Comparison of ENCODE assay signal across 15 mouse cellular contexts in the genomic region with DNA sequence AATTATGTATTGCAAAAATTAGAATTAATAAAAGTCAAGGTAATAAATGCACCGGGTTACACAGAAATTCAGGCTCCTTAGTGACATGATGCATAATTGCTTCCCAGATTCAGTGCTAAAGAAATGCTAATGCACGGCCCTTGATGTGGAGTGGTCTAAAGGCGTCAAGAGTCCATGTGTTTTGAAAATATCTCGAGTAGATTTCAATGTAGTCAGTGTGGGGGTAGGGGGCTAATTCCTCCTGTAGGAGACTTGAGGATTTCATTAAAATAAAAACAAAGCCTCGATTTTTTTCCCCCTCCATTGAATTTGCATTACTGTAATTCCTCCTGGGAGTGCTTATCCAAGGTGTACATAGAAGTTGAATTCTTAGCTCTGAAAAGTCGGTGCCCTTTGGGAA.
"Had no signal": no experiment of that assay in that cellular context is flagged by ENCODE, and none has a peak within 500 bp of the region (broad histone marks: within the 10 kb centered on the region; RNA-seq: fewer than 3 reads in every experiment).

No protein-coding gene starts in this region.

- H3K4me3 ChIP-seq: intestine, embryonic 15.5 days; limb, embryonic 12.5 days; liver, embryonic 13.5 days; lung, embryonic 15.5 days; megakaryocyte, embryonic 14.5 days; neural tube, embryonic 12.5 days had no signal

- H3K4me1 ChIP-seq: lung, embryonic 15.5 days; neural tube, embryonic 12.5 days had no signal

- H3K27me3 ChIP-seq: intestine, embryonic 15.5 days; limb, embryonic 12.5 days; liver, embryonic 13.5 days; lung, embryonic 15.5 days; neural tube, embryonic 12.5 days had no signal

- H3K27ac ChIP-seq: intestine, embryonic 15.5 days; limb, embryonic 12.5 days; liver, embryonic 13.5 days; lung, embryonic 15.5 days; macrophage; neural tube, embryonic 12.5 days had no signal

- H3K9ac ChIP-seq: intestine, embryonic 15.5 days; limb, embryonic 12.5 days; liver, embryonic 13.5 days; liver, postnatal 0 days; lung, embryonic 15.5 days; neural tube, embryonic 12.5 days had no signal

- DNase-seq: kidney, adult 2 months; kidney, postnatal 25 days; layer of hippocampus, postnatal 36 days; liver; liver, embryonic 13.5 days; liver, postnatal 0 days; lung, postnatal 14 days; right cerebral cortex, postnatal 14 days; thymus, postnatal 4 days had no signal

- ATAC-seq: intestine, embryonic 15.5 days; liver, postnatal 0 days had no signal

- H3K9me3 ChIP-seq: intestine, embryonic 15.5 days; limb, embryonic 12.5 days; liver, embryonic 13.5 days; lung, embryonic 15.5 days; megakaryocyte, embryonic 14.5 days; neural tube, embryonic 12.5 days had no signal

- H3K4me2 ChIP-seq: intestine, embryonic 15.5 days; limb, embryonic 12.5 days; liver, embryonic 13.5 days; lung, embryonic 15.5 days; neural tube, embryonic 12.5 days had no signal

- H3K36me3 ChIP-seq: intestine, embryonic 15.5 days; limb, embryonic 12.5 days; liver, embryonic 13.5 days; lung, embryonic 15.5 days had no signal
